Mouse (Mus musculus) layer of hippocampus, postnatal 25 days (tissue): ENCODE results near the gene Egfl7. TPM values are rescaled to one million over a fixed set of nuclear protein-coding genes. Genes with fewer than 3 reads are reported as not detected.

Source experiments
- DNase-seq, 2 experiments: peaks; one replicate each; pipeline ENCODE4 v3.0.0; 2022; ENCODE audit warnings: mixed read lengths in 2 of 2, low spot score in 1 of 2; ENCODE audit errors: extremely low spot score in 1 of 2
- microRNA-seq, 2 experiments: library from miRNA; unstranded; fragments of <30 nt; microRNA quantifications; one replicate each; pipeline ENCODE4 v1.2.0; 2021
- total RNA-seq, 2 experiments: library from RNA; stranded (reverse); gene quantifications; 2 replicates each; pipeline ENCODE4 v1.2.3; 2021

Egfl7 gene
- total RNA-seq, 2 experiments from 2014 or later = 56.8 to 68.2 TPM

DNA sequence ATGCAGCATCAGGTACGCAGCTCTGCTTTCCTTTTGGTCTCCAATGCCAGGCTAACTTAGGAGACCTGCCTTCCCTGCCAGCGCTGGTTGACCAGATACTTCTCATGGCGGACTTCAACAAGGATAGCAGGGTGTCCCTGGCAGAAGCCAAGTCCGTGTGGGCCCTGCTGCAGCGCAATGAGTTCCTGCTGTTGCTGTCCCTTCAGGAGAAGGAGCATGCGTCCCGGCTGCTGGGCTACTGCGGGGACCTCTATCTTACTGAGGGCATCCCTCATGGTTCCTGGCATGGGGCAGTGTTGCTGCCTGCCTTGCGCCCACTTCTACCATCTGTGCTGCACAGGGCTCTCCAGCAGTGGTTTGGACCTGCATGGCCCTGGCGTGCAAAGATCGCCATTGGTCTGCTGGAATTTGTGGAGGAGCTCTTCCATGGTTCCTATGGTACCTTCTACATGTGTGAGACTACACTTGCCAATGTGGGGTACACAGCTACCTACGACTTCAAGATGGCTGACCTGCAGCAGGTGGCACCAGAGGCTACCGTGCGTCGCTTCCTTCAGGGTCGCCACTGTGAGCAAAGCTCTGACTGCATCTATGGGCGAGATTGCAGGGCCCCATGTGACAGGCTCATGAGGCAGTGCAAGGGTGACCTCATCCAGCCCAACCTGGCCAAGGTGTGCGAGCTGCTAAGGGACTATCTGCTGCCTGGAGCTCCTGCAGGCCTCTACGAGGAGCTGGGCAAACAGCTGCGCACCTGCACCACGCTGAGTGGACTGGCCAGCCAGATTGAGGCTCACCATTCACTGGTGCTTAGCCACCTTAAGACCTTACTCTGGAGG lies 55.9 kb downstream of the Egfl7 start:
- DNase-seq = no peak

GRCm38 (mm10) chr2:26636325-26636635 lies 56.5 kb downstream of the Egfl7 start:
- DNase-seq = no peak

DNA sequence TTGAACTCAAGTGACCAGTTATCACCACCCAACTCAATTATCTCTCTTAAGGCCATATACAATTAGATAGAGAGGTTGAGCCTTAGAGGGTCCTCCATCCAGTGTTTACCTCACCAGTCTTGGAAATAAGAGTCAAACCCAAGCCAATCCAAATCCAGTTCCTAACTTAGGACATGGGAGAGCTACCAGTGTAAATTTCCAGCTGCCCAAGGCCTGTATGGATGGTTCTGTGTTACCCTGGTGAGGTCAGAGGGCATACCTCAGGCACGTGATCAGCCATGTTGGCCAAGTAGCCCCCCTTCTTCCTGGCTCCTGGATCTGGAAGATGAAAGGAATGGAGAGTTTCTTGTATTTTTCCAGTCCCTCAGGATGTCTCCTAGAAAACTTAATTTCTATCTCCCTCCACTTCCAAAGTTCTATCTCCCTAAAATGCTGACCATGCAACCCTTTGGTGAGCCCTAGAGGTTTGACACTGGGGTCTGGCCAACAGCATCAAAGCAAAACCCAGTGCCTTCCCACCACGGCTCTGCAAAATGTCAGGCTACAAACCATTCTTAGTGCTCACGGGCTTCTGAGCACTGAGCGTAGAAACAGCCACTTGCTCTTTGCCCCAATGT lies 57.6 kb downstream of the Egfl7 start:
- no peak for DNase-seq

- DNase-seq = no peak
These were observed 58.2 kb downstream of the Egfl7 start for GRCm38 (mm10) chr2:26638039-26638438.

DNA sequence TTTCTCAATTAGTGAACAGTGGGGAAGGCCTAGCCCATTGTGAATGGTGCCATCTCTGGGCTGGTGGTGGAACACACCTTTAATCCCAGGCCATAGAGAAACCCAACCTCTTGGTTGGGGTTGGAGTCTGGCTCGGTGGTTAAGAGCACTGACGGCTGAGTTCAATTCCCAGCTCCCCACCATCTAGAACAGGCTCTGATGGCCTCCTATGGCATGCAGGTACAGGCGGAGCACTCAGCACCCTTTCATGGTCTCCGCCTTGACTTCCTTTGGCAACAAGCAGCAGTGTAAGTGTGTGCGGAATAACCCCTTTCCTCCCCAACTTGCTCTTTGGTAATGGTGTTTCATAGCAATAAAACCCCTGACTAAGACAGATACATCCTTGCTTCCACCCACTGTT lies 58.8 kb downstream of the Egfl7 start:
- no peak for DNase-seq

GRCm38 (mm10) chr2:26639083-26639482 lies 59.3 kb downstream of the Egfl7 start:
- no peak for DNase-seq

DNA sequence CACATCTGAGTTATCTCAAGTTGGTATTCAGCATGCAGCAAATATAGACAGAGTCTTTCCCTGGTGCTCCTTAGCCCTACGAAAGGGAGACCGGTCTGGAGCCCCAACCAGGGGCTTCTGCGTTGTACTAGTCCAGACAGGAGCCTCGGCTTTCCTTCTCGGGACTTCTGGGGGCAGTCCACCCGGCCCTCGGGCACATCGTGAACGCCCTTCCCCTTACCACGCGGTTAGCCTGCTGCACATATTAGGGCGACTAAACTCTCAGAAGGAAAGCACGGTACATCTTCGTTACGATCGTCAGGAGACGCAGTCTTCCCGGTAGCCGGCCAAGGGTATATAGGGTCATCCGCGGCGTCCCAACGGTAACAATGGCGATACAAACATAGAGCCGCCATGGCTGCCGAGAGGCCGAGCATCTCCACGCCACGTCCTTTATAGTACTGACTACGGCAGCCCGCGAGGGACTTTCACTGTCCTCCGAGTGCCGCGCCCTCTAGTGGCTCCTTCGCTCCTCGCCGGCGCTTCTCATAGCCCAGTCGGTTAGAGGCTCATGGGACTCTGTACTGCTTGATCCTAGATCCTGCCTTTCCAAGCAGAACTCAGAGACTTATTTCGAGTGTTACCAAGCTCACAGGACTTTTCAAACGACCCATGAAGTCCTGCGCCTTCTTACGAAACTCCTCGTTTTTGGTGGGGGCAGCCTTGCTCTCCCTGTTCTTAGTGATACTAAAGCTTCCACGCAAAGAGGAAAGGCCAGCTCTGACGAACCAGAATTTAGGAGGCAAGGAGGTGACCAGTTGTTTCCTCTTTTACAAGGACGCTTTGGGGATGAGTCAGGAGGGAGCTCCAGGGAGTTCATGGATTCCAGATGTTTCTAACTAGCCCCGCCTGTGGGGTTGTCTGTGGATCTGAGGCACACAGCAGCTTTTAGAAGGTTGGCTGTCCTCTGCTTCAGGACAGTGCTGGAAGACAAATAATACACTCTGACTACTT lies 60.3 kb downstream of the Egfl7 start:
- peak; percentile 97 to 100 for DNase-seq

GRCm38 (mm10) chr2:26641006-26641647 lies 61.3 kb downstream of the Egfl7 start:
- no peak for DNase-seq

Small RNA genes lying within 50 kb of the gene (microRNA-seq; reads per million reads assigned to microRNA genes)
- gene Mir126a (0 to 1.00 reads per million in 2 experiments), gene Mir126b (0 reads per million in 2 experiments)

Other genes with a start within 250 kb of the Egfl7 start
- gene Dnlz, start 227.9 kb upstream of the Egfl7 start, total RNA-seq = 10 to 100 TPM; 26.3 to 27.8 TPM
- 1 to 10 TPM; 1.6 to 2.6 TPM for gene Card9, start 219.1 kb upstream of the Egfl7 start, total RNA-seq
- 10 to 100 TPM; 43.8 to 82.5 TPM for gene Snapc4, start 199.4 kb upstream of the Egfl7 start, total RNA-seq
- gene Entr1, start 190.7 kb upstream of the Egfl7 start, total RNA-seq = 100 to 1,000 TPM; 133 to 170 TPM
- gene Pmpca, start 190.7 kb upstream of the Egfl7 start, total RNA-seq = 10 to 100 TPM; 94.8 to 96.0 TPM
- gene Inpp5e, start 170.8 kb upstream of the Egfl7 start, total RNA-seq = 10 to 100 TPM; 21.7 to 24.4 TPM
- gene Sec16a, start 134.8 kb upstream of the Egfl7 start, total RNA-seq = 10 to 100 TPM; 46.4 to 48.1 TPM
- gene Notch1, start 63.4 kb upstream of the Egfl7 start, total RNA-seq = 10 to 100 TPM; 31.4 to 38.0 TPM
- gene Gm20532, start 6.6 kb downstream of the Egfl7 start, total RNA-seq = not detected
- gene Agpat2, start 24.4 kb downstream of the Egfl7 start, total RNA-seq = 1 to 10 TPM; 1.2 to 1.9 TPM
- gene Fam69b, start 48.4 kb downstream of the Egfl7 start, total RNA-seq = 10 to 100 TPM; 71.3 to 78.8 TPM
- not detected for gene Lcn4, start 91.3 kb downstream of the Egfl7 start, total RNA-seq